Mouse (Mus musculus) c-Kit-positive CD71-negative TER-119-negative erythroid progenitor cells, embryonic 14.5 days (primary cell): Measurements from ENCODE around the gene Zbp1.
A peak's percentile ranks its signal among the peaks of the same experiment; 100 is the strongest.

Experiments used
- DNase-seq: peaks from one replicate; pipeline ENCODE4 v3.0.0-alpha.2; 2013; ENCODE audit warnings: low read depth

Gene Zbp1

GRCm38 (mm10) chr2:173218416-173219141 is at the start of gene Zbp1:
Gene Zbp1, minus strand, starts transcription at chr2:173218923.
- no peak for DNase-seq

- no peak for DNase-seq
These were observed 48.8 kb upstream of the Zbp1 start for GRCm38 (mm10) chr2:173267562-173267961.

DNA sequence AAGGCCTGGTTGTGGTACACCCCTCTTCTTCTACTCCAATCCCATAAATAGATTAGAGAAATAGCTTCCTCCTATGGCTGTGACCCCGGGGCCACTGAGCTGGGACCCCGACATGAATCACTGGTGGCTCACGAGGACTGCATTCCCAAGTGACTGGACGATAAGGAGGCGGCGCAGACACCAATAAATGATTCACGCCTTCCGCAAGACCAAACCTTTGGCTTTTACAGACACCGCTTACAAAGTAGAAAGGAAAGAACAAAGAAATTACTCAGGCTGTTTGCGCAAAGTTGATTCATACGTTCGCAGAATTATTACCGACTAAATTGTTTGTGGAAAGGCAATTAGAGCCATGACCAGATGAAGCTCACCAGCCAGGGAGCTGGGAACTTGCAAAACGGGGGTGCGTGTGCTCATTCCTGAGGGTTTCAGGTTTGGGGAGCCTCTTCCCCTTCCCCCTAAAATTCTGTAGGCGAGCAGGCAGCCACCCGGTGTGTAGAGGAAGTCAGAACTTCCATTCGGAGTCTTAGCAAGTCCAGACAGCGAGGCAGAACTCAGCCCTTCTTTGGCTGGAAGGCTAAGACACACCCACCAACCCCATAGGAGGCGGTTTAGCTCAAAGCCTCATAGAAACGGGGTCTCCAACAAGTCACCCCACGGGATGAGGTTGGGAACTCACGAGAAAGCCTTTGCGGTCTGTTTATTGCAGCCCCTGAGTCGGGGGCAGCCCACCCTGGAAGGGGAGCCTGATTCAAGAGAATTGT is 47.8 kb upstream of the Zbp1 start:
- DNase-seq: no peak

DNA sequence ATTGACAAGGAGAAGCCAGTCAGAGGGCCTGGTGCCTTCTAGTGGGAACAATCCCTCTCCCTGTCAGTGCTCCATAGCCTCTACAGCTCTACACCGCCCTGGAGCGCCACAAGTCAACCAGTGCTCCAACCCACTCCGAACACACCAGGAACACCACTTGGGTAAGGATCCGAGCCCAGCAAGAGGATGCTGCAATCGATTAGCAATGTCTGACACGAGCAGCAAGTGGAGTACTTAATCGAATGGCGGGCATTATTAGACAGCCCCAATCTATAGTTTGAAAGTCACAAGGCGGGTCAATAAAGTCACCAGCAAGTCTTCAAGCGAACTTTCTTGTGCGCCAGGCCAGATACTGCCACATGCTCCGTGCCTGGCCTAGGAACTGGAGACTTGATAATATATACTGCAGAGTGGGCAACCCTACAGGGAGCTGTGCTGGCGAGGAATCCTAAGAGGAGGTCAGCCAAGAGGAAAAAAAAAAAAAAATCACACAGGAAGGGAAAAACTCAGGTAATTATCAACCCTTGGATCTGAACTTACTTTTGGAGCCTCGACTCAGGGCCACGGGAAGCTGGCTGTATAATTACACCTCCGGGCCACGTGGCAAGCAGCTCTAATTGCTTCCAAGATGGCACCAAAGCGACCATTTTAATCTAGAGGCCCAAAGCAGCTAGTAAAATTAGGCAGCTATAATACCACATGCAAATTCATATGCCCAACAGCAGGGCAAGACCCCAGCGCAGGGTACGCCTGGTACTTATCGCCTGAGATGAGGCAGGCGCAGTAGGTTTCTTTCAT is 46.9 kb upstream of the Zbp1 start:
- DNase-seq: no peak

DNA sequence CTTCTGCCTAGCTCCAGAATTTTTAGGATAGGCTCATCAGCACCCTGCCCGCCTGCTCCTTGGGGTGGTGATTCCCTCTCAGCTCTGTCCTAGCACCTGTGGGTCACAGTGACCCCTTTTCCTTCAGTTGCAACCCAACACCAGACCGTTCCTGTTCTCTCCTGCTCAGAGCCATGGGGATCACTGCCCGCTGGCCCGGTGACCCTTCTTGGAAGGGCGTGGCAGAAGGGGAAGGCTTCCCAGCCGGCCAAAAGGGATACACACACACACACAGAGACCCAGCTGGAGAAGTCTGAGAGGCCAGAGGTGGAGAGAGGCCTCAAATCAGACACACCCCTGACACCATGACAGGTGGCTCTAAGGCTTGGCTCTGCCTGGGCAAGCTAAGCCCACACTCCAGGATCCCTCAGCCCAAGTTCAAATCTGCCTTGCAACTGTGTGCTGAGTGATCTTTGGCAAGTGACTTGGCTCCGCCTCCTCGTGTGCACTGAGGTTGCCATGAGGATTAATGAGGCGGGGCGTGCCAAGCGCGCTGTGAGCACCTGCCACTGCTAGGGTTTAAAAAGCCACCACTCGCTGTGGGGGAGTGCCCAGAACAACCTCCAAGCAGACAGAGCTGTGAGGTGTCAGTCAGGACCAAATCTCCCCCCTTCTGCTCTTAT is 45.9 kb upstream of the Zbp1 start:
- DNase-seq: no peak

GRCm38 (mm10) chr2:173263636-173264330 is 45.1 kb upstream of the Zbp1 start:
- peak; percentile 49 for DNase-seq

DNA sequence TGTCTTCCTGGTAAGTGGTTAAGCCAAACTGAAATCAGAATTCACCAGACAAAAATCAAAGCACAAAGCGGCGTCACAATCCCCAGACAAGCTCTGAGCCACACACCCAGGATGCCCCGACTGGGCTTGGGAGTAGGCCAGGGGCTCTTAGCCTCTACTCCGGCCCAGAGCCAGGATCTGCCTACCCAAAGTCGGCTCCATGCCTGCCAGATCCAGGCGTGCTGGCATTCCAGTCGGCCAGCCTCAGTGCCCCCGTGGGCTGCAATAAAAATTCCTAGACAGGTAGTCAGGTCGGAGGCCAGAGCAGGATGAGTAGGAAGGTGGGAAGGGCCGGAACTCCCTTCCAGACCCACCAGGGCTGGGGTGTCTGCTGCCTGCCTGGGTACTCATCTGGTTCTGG is 42.8 kb upstream of the Zbp1 start:
- DNase-seq: no peak

DNA sequence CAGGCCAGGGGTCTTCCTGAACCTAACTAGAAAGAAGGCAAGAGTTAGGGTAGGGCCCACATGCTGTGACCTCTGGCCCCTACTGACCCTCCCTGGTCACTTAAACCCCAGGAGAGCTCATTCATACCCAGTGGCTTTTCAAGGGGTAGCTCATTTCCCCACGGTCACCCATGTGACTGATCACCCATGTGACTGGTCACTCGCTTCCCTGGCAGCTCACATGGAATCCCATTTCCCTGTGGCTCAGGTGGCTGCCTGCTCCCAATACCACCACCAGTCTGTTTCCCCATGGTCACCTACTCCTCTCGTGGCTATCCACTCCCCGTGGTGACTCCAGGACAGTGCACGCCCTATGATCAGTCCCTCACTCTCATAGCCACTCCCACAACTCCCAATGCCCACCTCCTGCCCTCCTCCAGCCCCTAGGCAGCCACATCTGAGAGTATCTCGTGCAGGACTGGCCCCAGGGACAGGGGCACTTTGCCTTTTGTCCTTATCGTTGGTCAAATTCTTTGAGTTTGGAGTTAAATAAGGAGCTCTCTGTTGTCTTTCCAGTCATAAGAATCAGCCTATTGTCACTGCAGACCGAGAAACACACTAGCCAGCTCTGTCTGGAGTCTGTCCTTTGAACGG is 39.9 kb upstream of the Zbp1 start:
- DNase-seq: no peak

DNA sequence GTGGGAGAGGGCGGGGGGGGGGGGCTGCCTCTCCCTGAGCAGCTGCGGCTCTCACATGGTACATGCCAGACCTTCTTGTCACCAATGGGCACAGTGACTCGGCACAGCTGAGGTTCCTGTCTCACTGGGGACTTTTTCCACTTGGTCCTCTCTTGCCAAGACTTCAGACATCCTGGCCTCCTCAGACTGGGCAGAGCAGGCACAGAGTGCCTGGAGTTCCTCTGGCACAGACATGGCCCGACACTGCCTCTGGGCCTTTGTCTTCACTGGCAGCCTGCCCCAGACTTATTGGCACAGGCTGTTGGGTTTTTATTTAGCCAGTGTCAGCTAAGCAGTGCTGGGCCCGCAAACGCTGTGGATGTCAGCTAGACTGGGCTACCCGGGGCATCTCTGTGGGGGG is 38.9 kb upstream of the Zbp1 start:
- no peak for DNase-seq

DNA sequence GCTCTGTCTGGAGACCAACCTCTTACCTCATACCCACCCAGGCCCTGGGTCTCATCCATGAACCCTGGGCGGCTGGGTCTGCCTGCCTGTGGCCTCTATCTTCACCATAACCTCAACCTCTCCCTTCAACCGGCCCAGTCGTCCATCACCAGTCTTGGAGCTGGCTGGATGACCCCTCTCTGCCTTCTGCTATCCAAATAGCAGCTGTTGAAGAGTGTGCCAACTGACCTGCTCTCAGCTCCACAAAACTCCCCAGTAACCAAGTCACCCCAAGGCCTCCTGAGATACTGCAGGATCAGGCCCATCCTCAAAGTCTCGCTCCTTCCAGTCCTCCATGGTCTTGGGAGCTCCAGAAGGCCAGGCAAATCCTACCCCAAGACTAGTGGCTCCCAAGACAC is 37.8 kb upstream of the Zbp1 start:
- DNase-seq: no peak

- DNase-seq: no peak
These were observed 37.3 kb upstream of the Zbp1 start for GRCm38 (mm10) chr2:173255810-173256551.

DNA sequence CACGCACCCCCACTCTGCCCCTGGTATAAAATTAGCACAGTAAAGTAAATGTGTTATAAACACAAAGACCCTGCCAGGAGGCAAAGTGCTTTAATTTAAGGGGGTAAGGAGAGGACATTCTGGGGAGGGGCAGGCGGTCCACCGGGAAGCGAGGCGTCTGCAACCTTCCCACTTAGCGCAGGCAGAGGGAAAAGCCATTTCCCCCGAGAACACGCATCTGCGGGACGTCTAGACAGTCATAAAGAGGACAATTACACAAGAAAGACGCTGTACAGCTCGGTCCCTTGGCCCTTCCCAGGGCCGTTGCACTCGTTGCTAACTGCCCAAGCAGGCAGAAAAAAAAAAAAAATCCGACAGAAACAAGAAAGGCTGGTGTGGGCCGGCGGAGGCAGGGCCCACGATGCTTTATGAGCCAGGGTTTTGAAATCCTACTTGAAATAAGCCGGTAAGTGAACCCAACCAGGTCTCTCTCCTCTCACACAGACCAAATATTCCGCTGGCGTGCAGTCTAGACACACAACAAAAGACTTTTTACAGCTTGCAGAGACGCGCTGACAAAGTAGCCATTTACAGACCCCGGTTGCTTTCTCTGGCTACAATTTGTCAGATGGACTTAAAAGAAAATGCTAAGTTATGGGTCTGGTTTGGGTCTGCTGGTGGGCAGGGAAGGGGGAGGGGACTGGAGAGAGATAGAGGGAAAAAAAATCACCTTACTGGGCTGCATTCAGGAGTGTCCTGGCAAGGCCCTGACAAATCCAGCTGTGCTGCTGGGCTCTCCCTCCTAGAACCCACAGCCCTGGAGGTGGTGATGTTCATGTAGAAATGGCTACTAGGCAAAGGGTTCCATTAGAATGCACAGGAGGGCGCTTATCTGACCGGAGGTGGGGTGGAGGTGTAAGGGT is 35.3 kb upstream of the Zbp1 start:
- no peak for DNase-seq

GRCm38 (mm10) chr2:173251675-173252074 is 33.0 kb upstream of the Zbp1 start:
- DNase-seq: no peak

GRCm38 (mm10) chr2:173251133-173251532 is 32.4 kb upstream of the Zbp1 start:
- DNase-seq: no peak

GRCm38 (mm10) chr2:173250411-173250810 is 31.7 kb upstream of the Zbp1 start:
- no peak for DNase-seq

DNA sequence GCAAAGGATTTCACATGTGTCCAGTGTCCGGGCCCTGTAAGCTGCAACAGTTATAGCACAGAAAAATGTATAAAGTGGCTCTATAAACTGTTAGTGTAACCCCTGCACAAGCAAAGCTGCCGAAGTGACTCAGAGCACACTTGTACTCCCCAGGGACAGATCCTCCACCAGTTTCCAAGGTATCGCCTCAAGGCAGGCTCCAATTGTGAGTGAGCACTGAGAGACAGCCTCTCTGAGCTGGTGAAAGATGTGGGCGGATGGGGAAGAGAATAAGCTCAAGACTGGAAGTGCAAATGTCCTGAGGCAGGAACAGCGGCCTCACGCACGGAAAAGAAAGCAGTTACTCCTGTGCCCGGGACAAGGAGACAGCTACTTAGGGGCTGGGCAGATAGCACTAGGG is 31.2 kb upstream of the Zbp1 start:
- no peak for DNase-seq

DNA sequence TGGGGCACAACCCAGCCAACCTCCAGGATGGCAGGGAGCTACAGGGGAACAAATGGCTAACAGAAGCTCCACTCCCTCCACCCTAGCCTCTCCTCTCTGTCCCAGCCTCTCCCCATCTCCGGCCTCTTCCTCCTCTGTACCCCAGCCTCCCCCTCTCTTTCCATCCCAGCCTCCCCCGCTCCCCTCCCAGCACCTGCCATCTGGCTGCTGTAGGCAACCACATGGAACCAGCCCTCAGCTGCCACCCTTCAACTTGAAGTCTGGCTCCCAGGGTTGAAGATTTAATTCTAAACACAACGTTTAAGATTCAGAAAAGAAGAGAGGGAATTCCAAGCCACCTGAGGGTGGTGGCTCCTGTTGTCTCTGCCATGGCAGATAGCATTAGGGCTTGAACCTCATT is 30.7 kb upstream of the Zbp1 start:
- DNase-seq: no peak

- no peak for DNase-seq
These were observed 30.1 kb upstream of the Zbp1 start for GRCm38 (mm10) chr2:173248822-173249221.

DNA sequence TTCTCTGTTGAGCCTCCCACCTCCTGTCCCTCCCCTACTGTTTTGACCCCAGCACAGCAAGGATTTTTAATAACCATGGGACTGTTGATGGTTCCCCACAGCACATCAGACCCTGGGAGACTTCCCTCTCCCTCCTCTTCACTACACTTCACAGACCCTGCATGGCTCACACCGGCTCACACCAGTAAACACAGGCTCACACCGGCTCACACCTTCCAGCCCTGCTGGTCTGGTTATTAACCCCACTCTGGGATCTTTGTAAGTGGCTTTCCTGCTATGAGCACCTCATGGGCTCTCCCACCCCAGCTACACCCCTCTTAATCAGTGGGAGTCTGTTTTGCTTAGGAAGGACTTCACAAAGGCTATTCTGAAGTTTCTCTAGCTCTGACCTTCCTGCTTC is 29.2 kb upstream of the Zbp1 start:
- no peak for DNase-seq
